Mouse (Mus musculus) olfactory bulb, adult 2 months (tissue): ENCODE data around the gene Cd70.

Source experiments
- CTCF ChIP-seq: fragments of 200-500 bp; IDR thresholded peaks from 2 replicates; pipeline ENCODE4 v1.5.1; 2012; ENCODE audit warnings: low read depth, mild to moderate bottlenecking, low read length, moderate library complexity; ENCODE audit not compliant: insufficient read depth
- POLR2A ChIP-seq: fragments of 200-500 bp; IDR thresholded peaks from 2 replicates; pipeline ENCODE4 v1.6.1; 2012; ENCODE audit warnings: mild to moderate bottlenecking, low read depth, low read length, moderate library complexity; ENCODE audit not compliant: insufficient read depth

- no peak for TF ChIP-seq CTCF
- TF ChIP-seq POLR2A = no peak
Measured at GRCm38 (mm10) chr17:57182871-57183270, 33.3 kb upstream of the Cd70 start.
